Mouse (Mus musculus) cerebellum, adult 18-20 months (tissue): ENCODE results near the gene Proca1.
"Not testable (repeated sequence)": the region's sequence is repeated elsewhere in the genome, so short reads cannot be mapped to it uniquely, and the experiment has no call there.

Experiments used
- DNase-seq, 2 experiments: peaks; one replicate each; pipeline ENCODE4 v3.0.0; 2021

Proca1 gene

DNA sequence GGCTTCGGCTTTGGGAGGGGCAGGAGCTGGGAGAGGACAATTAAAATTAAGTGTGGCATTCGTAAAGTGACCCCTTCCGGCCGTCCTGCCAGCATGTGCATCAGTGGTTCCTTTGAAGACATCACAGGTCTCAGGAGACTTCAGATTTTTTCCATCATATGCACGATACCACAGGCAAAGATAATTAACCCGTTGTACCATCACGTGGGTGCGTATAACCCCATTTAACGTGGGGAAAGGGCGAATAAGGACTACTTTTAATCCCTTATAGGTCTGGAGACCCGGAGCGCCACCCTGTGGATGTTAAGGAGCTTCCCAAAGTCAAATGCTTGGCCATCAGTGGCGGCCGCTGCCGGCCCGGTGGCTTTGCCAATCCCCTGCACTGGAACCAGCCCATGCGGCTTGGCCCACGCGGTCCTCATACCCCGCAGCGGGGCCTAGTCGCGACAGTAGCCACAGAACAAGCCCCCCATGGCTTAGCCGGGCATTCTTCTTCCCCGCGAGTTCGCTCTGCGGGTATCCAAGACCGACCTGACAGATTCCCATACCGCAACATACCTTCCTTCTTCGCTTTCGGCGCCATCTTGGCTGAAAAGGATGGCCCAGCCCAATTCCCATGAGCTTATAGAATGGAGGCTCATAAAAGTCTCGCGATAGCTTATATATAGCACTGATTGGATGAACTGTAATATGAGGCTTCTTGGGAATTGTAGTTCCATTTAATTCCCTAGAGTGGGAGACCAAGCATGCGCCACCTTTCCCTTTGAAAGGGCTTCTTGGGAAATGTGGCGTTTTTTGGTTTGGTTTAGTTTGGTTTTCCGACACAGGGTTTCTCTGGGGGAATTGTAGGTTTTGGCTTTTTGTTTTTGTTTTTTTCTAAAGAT is 10.0 kb upstream of the Proca1 start, which contains the start of gene Rpl23a:
Rpl23a (minus strand) TSS at position 624 of the 884 bp plus-strand sequence.
- DNase-seq = peak; percentile 83 to 86

DNA sequence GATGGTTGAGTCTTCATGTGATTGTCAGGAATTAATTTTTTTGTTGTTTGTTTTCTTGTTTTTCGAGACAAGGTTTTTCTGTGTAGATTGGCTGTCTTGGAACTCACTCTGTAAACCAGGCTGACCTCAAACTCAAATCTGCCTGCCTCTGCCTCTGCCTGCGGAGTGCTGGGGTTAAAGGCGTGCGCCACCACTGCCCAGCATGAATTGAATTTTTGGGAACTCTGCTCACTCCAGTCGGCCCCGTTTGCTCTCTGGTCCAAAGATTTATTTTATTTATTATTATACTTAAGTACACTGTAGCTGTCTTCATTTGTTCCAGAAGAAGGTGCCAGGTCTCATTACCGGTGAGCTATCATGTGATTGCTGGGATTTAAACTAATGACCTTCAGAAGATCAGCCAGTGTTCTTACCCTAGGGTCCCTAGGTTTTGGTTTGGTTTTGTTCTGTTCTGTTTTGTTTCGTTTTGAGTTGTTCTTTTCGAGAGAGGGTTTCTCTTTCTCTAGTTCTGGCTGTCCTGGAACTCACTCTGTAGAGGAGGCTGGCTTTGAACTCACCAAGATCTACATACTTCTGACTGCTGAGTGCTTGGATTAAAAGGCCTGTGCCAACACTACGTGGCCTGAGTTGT is 9.2 kb upstream of the Proca1 start:
- DNase-seq = no peak

DNA sequence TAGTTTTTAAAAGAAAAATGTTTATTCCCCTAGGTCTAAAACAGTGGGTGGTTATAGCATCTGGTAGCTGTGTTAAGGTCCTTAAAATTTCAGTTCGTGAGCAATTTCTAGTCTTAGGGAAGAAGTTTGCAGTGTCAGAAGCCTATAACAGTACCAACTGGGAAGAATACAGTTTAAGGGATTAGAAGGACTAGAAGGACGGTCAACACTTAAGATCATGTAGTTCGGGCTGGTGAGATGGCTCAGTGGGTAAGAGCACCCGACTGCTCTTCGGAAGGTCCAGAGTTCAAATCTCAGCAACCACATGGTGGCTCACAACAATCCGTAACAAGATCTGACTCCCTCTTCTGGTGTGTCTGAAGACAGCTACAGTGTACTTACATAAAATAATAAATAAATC is 8.5 kb upstream of the Proca1 start:
- DNase-seq = not testable (repeated sequence)

DNA sequence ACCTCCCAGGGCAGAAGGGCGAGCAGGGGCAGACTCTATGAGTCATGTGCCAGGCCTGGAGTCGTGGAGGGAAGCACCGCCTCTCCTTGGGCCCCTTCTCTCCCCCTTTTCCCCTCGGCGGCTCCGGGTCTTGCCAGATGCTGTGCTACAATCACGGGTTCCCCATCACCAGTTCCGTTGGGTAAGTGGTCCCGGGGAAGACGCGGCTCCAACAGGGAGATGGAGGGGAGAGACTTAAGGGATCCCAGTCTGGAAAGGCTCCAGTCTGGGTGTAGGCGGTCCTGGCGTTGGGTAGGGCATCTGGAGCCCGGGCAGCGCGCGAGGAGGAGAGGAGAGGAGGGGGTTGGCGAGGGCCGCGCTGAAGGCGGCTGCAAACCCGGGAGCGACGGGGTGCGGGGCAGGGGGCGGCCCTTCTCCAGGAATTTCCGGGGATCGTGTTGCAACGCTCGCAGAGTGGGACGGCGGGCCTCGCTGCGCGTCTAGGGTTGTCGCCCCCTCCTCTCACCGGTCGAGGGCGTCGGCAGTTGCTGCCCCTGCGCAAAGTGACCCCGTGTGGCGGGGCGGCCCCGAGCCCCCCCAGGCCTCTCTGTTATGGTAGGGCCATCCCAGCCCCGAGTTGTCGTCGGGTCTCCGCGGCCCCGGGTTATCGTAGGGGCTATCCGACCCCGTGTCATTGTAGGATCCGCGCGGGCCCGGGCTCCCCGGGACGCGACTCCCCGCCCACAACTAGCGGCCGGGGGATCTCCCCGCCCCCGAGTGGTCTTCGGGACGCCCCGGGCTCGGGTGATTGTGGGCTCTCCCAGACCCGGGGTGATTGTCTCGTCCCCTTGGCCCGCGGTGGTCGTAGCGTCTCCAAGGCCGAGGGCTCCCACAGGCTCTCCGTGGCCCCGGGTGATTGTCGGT is 4.6 kb upstream of the Proca1 start, which contains the start of gene Rab34:
Rab34 (plus strand) TSS at position 100 of the 903 bp plus-strand sequence.
- peak in 1 of 2 experiments; percentile 29 for DNase-seq

DNA sequence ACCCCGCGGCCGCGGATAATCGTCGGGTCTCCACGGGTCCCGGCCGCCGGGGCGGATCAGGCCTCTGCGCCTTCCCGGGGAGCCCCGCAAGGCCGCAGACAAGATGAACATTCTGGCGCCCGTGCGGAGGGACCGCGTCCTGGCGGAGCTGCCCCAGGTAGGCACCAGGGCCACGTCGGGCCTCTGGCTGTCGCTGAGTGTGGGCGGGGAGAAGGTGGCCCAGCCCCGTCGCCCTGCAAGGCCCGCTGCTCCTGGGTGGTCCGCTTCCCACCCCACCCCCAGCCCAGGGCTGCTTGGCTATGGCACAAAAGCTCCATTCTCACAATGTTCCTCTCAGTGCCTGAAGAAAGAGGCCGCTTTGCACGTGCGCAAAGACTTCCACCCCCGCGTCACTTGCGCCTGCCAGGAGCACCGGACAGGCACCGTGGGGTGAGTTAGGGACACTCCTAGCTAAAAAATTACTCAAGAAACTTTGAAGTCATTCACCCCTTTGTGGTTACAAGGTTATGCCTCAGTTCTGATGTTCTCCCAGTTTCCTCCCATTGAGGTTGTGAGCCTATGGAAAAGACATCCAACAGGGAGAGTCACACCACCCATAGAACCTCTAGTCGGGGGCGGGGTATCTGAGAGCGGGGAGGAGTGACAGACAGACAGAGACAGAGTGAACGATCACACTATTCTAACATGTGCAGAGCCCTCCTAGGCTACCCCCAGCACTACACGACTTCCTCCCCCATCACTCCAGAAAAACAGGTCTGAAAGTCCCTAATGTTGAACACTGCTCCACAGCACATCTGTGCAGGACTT is 3.8 kb upstream of the Proca1 start:
- no peak for DNase-seq

DNA sequence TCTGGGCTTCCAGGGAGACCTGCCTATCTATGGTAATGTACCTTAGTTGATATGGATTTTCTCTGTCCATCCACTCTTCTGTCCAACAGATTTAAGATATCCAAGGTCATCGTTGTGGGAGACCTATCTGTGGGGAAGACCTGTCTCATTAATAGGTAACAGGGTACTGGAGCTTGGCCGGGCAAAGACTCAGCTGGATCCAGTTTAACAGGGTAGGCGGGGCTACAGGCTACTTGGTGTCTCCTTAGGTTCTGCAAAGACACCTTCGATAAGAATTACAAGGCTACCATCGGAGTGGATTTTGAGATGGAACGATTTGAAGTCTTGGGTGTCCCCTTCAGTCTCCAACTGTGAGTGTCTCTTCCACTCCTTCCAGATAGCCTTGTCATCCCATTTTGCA is 3.2 kb upstream of the Proca1 start:
- DNase-seq = no peak

DNA sequence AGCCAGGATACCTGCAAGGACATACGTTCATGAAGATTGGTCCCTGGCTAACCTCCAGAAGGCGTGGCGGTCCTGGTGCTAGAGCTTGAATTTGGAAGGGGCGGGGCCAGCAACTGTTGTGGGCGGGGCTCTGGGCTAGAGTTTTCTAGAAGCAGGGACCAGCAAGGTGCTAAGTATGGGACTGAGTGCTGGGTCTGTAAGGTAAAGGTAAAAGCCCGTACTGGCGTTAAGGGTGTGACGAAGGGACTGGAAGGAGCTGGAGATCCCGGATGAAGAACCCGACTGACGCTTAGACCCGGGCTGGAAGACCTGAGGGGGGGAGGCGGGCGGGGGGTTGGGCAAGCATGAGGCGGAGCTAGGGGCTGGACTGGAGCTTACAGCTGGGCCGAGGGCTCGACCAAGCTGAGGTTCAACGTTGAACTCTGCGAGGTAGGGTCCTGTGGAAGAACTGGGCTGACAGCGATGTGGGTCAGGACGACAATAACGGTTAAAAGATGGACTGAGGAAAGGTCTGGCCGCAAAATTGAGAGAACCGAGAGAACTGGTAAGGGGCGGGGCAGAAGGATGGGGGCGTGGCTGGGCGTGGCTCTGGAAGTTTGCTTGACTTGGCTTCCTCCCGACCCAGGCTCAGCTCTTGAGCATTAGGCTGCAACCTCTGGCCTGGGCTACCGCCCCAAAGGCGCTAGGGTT is 1.4 kb downstream of the Proca1 start:
- DNase-seq = no peak

DNA sequence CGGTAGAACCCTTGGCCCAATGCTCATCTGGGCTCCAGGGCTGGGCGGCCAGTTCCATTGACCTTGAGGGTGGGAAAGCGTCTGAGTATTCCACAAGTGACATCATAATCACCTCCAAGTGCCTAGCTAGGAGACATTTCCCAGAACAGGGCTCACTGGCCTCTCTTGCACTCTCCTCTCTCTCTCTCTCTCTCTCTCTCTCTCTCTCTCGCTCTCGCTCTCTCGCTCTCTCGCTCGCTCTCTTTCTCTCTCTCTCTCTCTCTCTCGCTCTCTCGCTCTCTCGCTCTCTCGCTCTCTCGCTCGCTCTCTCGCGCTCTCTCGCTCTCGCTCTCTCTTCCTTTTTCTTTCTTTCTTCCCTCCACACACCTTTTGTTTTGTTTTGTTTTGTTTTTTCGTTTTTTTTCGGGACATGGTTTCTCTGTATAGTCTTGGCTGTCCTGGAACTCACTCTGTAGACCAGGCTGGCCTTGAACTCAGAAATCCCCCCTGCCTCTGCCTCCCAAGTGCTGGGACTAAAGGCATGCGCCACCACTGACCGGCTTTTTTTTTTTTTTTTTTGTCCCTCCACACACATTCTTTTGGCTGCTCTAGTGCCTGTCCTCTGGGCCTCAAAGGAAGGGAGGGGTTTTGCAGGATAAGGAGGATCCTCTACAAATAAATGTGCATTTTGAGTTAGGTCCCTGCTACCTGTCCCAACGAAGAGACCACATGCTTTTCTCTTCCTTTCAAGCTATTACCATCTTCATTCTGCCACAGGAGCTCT is 2.1 kb downstream of the Proca1 start:
- DNase-seq = no peak

DNA sequence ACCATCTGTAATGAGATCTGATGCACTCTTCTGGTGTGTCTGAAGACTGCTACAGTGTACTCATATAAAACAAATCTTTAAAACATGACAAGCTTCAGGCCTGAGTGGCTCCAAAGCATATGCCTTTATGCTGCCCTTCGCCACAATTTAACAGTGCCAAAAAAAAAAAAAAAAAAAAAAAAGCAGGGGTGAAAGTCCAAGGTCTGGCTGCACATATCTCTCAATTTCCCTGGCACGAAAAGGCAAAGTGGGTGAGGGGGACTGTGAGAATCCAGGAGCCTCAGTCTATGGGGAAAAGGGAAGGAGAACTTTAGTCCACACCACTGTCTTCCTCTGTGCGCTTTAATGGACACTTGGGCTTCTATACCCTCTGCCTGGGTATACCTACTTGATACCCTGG is 9.2 kb downstream of the Proca1 start:
- no peak for DNase-seq

DNA sequence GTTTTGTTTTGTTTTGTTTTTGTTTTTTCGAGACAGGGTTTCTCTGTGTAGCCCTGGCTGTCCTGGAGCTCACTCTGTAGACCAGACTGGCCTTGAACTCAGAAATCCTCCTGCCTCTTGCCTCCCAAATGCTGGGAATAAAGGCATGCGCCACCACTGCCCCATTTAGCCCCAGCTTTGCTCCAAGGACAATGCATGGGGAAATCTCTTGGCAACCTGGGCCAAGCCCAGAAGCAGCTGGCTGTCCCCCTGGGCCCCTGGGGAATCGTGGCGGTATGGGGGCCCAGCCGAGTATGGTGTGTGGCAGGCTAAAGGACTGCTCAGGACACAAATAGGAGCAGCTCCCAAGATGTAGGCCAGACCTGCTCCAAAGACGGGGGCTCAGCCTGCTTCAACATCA is 11.1 kb downstream of the Proca1 start:
- no peak for DNase-seq

DNA sequence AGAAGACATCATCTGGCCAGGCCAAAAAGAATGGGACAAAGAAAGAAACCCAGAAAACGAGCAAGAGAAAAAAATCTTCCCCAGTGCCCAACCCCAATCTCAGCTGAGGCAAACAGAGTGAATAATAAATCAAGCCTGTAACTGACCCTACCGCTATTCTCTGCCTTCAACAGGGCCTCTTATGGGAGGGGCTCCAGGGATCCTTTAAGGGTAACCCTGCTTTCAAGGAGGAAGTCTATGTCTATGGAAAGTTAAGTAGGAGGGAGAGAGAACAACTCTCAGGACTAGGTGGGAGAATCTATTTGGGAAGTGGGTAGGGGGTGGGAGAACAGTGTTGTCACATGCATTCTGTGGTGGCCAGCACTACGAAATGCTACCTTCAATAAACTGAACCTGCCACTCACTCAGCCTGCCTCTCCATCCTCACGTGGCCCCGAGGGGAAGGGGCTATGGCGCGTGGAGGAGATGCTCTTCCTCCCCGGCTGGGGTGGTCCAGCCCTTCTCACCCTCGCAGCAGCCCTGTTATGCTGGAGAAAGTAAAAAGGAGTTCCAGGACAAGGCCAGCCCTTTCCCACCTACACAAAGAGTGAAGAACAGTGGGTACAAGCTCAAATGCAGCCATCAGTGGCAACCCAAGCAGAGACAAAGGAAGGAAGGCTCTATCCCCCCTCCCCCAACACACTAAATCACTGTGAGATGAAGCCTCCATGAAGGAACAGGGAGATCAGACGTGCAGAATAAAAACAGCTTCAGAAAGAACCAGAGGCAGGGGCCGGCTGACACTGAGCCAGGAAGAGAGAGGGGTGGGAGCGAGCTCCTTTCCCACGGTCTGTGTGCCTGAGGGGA is 12.4 kb downstream of the Proca1 start:
- no peak for DNase-seq

DNA sequence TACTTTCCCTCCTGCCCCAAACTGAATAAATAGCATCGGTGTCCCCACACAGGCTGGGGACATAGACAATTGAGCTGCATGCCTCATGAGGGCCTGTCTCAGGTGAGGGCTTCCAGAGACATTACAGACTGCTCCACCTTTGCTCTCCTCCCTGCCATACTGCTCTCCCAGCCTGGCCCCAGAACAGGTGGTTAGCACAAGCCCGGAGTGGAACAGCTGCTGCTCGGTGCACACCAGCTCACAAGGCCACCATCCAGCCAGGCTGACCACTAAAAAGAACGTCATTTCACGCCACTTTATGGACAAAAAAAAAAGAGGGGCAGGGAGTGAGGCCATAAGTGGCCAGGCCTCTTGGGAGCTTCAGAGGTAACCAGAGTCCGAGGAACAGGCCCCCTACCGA is 14.0 kb downstream of the Proca1 start:
- no peak for DNase-seq

DNA sequence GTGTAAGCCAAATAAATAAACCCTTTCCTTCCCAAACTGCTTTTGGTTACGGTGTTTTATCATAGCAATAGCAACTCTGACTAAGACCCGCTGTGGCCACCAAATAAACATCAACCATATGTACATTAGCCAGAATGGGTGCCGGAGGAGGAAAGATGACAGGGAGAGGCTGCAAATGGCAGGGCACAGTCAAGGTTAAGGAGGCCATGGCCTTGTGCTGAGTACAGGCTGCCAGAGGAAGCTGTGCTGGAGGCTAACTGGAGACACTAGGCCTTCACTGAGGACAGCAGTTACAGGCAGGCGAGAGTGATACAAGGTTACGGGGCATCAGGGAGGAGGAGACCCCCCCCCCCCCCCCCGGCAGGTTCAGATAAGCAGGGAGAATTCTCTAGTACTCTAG is 16.7 kb downstream of the Proca1 start:
- no peak for DNase-seq

DNA sequence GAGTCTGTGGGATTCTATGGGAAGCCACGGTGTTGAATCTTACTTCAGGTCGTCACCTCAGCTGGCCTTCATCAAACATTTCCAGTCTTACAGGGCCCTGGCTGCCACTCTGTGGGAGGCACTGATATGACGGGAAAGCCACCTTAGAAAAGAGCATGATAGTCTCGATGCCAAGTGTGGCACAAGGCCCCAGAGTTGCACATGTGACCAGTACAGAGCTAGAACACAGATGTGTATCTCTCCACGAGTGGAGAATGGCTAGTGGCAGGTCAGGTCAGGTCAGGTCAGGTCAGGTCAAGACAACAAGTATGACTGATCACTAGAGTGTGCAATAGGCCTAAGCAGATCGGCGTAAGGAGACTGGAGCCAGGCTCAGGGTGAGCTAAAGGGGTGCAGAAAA is 17.4 kb downstream of the Proca1 start:
- DNase-seq = no peak

DNA sequence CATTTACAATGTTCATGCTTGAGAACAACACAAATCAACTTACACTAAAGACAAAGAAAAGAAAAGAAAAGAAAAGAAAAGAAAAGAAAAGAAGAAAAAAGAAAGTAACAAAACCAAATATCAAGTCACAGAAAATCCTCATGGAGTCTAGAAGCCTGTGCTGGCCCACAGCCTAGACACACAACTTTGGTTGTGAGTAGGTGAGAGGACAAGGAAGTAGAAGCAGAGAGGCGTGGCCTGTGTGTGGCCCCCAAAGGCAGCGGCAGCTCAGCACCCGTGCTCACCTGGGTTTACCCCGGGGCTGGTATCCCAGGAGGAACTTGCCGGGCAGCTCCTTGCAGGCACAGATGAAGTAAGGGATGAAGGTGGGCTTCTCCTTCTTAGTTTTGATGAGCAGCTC is 18.3 kb downstream of the Proca1 start:
- no peak for DNase-seq

DNA sequence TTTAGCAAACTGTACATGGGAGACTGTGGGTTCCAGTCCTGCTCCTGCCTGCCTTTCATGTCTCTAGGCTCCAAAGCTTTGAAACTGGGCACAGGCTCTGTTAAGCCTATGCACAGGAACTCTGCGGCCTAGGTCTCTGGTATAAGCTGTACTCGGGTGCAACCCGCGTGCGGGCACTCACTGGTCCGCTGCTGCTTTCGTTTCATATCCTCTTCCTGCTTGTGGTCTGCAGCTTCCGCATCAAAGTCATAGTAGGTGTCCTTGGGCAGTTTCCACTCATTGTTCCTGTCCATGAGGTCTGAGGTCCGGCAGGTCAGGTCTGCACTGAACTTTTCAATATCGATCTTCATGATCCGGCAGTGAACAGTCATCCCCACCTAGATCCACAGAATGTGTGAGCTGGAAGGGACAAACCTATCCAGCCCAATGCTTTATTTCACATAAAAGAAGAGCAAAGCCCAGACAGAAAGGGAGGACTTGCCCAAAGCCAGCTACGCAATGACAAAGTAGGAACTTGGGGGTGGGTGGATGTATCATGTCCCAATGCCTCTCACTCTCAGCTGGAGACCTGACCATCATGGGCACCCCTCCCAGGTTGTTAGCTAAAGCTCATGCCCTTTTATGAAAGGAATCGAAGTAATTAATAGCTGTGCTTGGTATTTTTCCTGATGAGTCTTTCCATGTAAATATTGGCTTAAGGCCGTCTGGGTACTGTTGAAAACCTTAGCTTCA is 20.1 kb downstream of the Proca1 start:
- DNase-seq = no peak

DNA sequence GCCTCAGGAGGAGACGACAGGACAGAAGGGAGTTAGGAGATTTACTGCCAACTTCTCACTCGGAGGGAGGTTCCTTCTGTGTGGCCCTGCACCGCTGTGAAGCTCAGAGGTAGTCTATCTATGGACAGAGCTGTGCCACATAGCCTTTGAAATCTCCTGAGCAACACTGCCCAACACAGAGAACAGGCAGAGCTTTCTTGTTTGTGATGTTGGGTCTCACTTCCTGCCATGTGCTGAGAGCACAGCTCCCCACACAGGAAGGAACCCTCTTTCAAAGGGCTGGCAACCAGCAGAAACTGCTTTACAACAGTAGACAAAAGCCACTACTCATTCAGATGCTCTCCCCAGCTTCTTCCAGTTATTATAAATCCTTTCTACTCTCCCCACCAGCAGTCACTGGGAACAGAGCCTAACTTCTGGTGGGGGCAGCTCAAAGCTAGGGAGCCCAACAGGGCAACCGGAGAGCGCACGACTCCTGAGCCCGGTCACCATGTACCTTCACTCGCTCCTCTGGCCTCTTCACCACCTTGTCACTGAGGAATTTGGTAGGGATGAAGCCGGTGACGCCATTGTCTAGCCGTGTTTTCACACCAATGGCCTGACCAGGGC is 22.6 kb downstream of the Proca1 start:
- peak in 1 of 2 experiments; percentile 14 for DNase-seq

DNA sequence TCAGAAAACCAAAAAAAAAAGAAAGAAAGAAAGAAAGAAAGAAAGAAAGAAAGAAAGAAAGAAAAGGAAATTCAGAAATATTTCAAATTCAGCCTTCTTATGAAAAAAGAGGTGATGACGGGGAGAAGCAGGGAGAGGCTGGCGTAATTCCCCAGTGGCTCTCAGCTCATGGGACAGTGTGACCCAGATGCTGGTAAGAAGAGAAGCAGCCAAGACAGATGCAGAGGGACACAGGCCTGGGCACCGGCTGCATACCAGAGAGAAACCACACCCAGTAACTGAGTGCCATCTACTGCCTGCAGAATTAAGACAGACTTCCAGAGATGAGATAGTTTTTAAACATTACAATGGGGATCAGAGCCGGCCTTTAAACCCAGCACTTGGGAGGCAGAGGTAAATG is 30.4 kb downstream of the Proca1 start:
- no peak for DNase-seq

DNA sequence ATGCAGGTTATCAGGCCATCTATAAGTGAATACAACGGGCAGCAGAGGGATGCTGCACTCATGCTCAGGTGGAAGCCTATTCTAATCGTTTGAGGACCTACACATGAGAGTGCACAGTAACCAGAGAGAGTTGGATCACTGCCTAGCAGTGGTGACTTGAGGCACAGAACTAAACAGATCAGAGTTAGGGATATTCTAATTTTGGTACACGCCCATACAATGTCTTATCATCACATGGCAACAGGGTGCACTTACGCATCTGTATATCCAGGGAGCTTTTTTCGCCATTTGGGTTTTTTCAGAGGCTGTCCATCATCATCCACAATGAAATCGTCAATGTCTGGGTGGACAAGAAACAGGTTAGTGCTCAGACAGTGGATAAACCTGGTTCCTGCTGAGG is 38.3 kb downstream of the Proca1 start:
- no peak for DNase-seq
